Mouse (Mus musculus) forebrain, embryonic 15.5 days (tissue): ENCODE results near the gene Fam151a. TPM values are rescaled to one million over a fixed set of nuclear protein-coding genes. Genes with fewer than 3 reads are reported as not detected.

ENCODE experiments used
- ATAC-seq: fragments of 200-750 bp; cut with Nextera tagmentation; replicated peaks from 2 replicates; pipeline ENCODE4 v1.8.0; 2017; ENCODE audit warnings: mild to moderate bottlenecking, moderate TSS enrichment, moderate library complexity
- H3K27ac ChIP-seq: fragments of 300-500 bp; sonication (generic); replicated peaks from 2 replicates; pipeline ENCODE4 v1.5.1; 2015; ENCODE audit warnings: mild to moderate bottlenecking, inconsistent platforms
- H3K27me3 ChIP-seq: fragments of 300-500 bp; sonication (generic); 2 replicates; pipeline ENCODE4 v1.6.1; 2015; ENCODE audit warnings: inconsistent platforms
- H3K36me3 ChIP-seq: fragments of 300-500 bp; sonication (generic); 2 replicates; pipeline ENCODE4 v1.6.1; 2015; ENCODE audit warnings: mild to moderate bottlenecking, inconsistent platforms
- H3K4me1 ChIP-seq: fragments of 300-500 bp; sonication (generic); 2 replicates; pipeline ENCODE4 v1.6.1; 2015; ENCODE audit warnings: inconsistent platforms
- H3K4me2 ChIP-seq: fragments of 300-500 bp; sonication (generic); replicated peaks from 2 replicates; pipeline ENCODE4 v1.6.1; 2015; ENCODE audit warnings: mild to moderate bottlenecking, inconsistent platforms
- H3K4me3 ChIP-seq: fragments of 300-500 bp; sonication (generic); 2 replicates; pipeline ENCODE4 v1.5.1; 2015; ENCODE audit warnings: mild to moderate bottlenecking, inconsistent platforms
- H3K9ac ChIP-seq: fragments of 300-500 bp; sonication (generic); replicated peaks from 2 replicates; pipeline ENCODE4 v1.6.1; 2015; ENCODE audit warnings: mild to moderate bottlenecking, inconsistent platforms
- H3K9me3 ChIP-seq: fragments of 300-500 bp; sonication (generic); 2 replicates; pipeline ENCODE4 v1.6.1; 2016; ENCODE audit warnings: inconsistent platforms
- WGBS: fragments of 180-500 bp; shearing (Covaris S2); methylation state at CpG from one replicate; pipeline ENCODE4 v1.1.7; 2015; ENCODE audit warnings: mixed read lengths; 5-methylcytosine and 5-hydroxymethylcytosine counted together
- polyA plus RNA-seq: library from polyadenylated mRNA; unstranded; fragments of >200 nt; fragmentation: Nextera tagmentation; extraction: Ambion mirVana; gene quantifications from 2 replicates; pipeline ENCODE4 v1.2.1, GENCODE M21; 2015

The Fam151a gene
- polyA plus RNA-seq = not detected in 2 replicates

- ATAC-seq = no peak
- H3K27ac ChIP-seq = no peak within 1 kb of the TSS
- no peak within 1 kb of the TSS for H3K9ac ChIP-seq
- no peaks in the 10 kb centered on the region for H3K4me1 ChIP-seq
- H3K36me3 ChIP-seq = no peaks in the 10 kb centered on the region
- no peak within 1 kb of the TSS for H3K4me2 ChIP-seq
- H3K27me3 ChIP-seq = no peaks in the 10 kb centered on the region
- 60% methylated on average over 4 of the region's 4 CpGs for WGBS
- no peak within 1 kb of the TSS for H3K4me3 ChIP-seq
- no peaks in the 10 kb centered on the region for H3K9me3 ChIP-seq
Observed at GRCm38 (mm10) chr4:106733636-106734035, at the start of gene Fam151a. Gene Fam151a (plus strand): TSS chr4:106733889.

DNA sequence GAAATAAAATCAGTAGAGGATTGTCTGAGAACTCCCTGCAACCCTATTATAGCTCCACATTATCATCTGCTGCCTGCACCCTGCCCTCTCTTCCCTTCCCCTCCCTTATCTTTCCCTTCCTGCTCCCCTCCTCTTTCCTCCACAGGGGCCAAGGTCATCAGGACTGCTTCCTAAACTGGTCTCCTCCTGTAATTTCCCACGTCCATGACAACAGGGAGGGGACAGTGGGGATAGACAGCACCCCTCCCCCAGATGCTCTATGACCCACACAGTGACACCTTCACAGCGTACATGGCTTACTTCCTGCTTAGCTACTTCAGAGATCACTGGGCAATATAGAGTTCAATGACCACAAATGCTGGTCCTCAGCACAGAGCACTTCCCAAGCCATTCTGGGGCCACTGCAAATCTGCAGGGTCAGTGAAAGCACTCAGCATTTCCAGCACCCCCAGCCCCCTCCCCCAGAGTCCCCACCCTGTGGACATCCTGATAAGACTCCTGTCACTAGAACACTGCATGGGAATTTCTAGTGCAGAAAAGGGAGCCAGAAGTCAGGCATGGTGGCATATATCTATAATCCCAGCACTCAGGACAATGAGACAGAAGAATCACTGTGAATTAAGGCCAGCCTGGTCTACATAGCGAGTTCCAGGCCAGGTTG lies 44.9 kb upstream of the Fam151a start:
- WGBS = 66% methylated on average over 3 of the region's 3 CpGs
- no peak overlapping the region for H3K4me2 ChIP-seq
- H3K9me3 ChIP-seq = no peaks in the 10 kb centered on the region
- H3K4me3 ChIP-seq = no peak overlapping the region
- H3K4me1 ChIP-seq = no peaks in the 10 kb centered on the region
- H3K27me3 ChIP-seq = no peaks in the 10 kb centered on the region; the same call in 1 of the 2 replicates
- no peak overlapping the region for H3K27ac ChIP-seq
- no peaks in the 10 kb centered on the region for H3K36me3 ChIP-seq
- H3K9ac ChIP-seq = no peak overlapping the region
- no peak for ATAC-seq

DNA sequence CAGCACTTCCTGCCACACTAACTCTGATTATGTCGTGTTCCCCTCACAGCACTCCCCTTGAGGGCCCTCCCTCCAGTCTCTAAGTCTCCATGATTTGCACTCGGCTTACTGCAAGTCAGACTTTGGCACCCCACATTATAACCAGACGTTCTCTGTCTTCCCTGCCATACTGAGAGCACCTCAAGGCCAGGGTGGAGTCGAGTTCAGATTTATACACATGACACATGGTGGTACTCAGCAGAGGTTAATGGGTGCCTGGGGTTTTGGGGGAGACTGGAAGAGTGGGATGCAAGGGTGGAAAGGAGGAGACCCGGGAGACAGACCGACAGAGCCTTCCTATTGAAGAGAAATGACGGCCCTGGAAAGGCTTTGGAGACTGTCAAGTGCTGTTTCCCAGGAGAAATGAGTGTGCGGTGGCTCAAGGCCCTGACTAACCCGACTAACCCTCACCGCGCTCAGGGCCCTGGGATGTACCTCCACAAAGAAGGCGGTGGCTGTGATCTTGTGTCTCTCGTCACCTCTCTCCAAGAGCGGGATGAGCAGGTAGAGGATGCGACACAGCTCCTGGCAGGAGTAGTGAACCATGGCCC lies 39.8 kb upstream of the Fam151a start:
- Histone ChIP-seq H3K36me3 (no peaks in the 10 kb centered on the region), H3K9ac (no peak overlapping the region), H3K4me1 (no peaks in the 10 kb centered on the region), H3K27ac (no peak overlapping the region), H3K4me2 (no peak overlapping the region), H3K9me3 (no peaks in the 10 kb centered on the region), H3K4me3 (no peak overlapping the region), H3K27me3 (no peaks in the 10 kb centered on the region; the same call in 1 of the 2 replicates)
- 85% methylated on average over 15 of the region's 15 CpGs for WGBS
- ATAC-seq = no peak

GRCm38 (mm10) chr4:106699989-106700388 lies 33.7 kb upstream of the Fam151a start:
- Histone ChIP-seq H3K9me3 (no peaks in the 10 kb centered on the region), H3K4me2 (no peak overlapping the region), H3K36me3 (no peaks in the 10 kb centered on the region), H3K4me1 (peaks cover 28% of the 10 kb centered on the region), H3K9ac (no peak overlapping the region), H3K27ac (peak overlapping the region; percentile 76), H3K27me3 (no peaks in the 10 kb centered on the region), H3K4me3 (no peak overlapping the region)
- ATAC-seq = 0 out of 2 replicates have a peak, but pooled peaks have one; percentile 8
- WGBS = 19% methylated on average over 9 of the region's 9 CpGs

DNA sequence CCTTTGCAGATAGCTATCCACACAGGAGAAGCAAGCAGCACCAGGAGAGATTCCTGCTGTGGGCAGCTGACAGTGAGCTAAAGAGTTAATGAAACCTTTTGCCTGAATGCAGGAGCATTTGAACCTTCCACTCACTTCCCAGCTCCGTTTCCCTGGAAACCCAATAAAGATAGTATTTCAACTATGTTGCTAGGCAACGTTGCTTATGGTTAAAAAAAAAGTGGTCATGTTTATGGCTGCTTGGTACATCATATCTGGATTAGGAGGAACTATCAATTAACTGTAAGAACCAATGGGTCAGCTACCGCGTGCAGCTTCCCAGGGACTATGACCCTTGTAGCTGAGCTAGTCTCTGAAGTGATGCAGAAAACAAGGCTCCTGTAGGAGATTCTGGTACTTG lies 32.9 kb upstream of the Fam151a start:
- Histone ChIP-seq H3K4me2 (no peak overlapping the region), H3K27ac (peak overlapping the region; percentile 79), H3K4me1 (peaks cover 35% of the 10 kb centered on the region), H3K36me3 (no peaks in the 10 kb centered on the region), H3K9ac (no peak overlapping the region), H3K9me3 (no peaks in the 10 kb centered on the region), H3K4me3 (no peak overlapping the region), H3K27me3 (no peaks in the 10 kb centered on the region)
- ATAC-seq = no peak
- 41% methylated on average over 4 of the region's 4 CpGs for WGBS

DNA sequence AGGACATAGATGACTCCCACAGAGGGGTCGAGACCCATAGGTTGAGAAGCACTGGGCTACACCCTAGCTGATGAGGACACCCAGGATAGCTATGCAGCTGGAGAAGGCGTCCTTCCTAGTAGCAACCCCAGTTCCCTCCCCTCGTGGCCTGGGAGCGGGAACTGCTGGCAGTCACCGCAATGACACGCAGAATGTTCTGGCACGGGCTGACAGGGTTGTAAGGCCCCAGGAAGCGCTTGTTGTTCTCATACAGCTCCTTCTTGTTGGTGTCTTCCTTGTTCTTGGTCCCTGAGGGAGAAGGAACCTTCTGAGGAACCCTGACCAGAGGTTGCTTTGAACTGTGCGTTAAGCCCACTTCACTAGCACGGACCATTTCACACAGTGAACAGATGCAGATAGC lies 29.7 kb upstream of the Fam151a start:
- H3K27me3 ChIP-seq = no peaks in the 10 kb centered on the region
- no peak overlapping the region for H3K4me3 ChIP-seq
- ATAC-seq = no peak
- no peaks in the 10 kb centered on the region for H3K36me3 ChIP-seq
- H3K4me2 ChIP-seq = no peak overlapping the region
- H3K9me3 ChIP-seq = no peaks in the 10 kb centered on the region
- H3K27ac ChIP-seq = peak overlapping the region; percentile 81
- 82% methylated on average over 10 of the region's 10 CpGs for WGBS
- no peak overlapping the region for H3K9ac ChIP-seq
- H3K4me1 ChIP-seq = peaks cover 35% of the 10 kb centered on the region

- H3K4me1 ChIP-seq = peaks cover 35% of the 10 kb centered on the region
- no peak overlapping the region; the same call in 1 of the 2 replicates for H3K9ac ChIP-seq
- H3K4me3 ChIP-seq = no peak overlapping the region
- no peak overlapping the region for H3K4me2 ChIP-seq
- H3K27me3 ChIP-seq = no peaks in the 10 kb centered on the region
- no peaks in the 10 kb centered on the region for H3K9me3 ChIP-seq
- ATAC-seq = peak; percentile 62
- H3K36me3 ChIP-seq = no peaks in the 10 kb centered on the region
- H3K27ac ChIP-seq = peak overlapping the region; percentile 81
- 32% methylated on average over 11 of the region's 11 CpGs for WGBS
Observed at GRCm38 (mm10) chr4:106704416-106704815, 29.3 kb upstream of the Fam151a start.

GRCm38 (mm10) chr4:106705096-106705665 lies 28.5 kb upstream of the Fam151a start:
- H3K4me1 ChIP-seq = peaks cover 30% of the 10 kb centered on the region
- 0 out of 2 replicates have a peak overlapping the region, but pooled peaks have one; percentile 22 for H3K9ac ChIP-seq
- WGBS = 18% methylated on average over 8 of the region's 8 CpGs
- no peaks in the 10 kb centered on the region for H3K36me3 ChIP-seq
- no peak overlapping the region for H3K4me2 ChIP-seq
- H3K27ac ChIP-seq = peak overlapping the region; percentile 81
- no peaks in the 10 kb centered on the region for H3K27me3 ChIP-seq
- H3K4me3 ChIP-seq = no peak overlapping the region
- no peaks in the 10 kb centered on the region for H3K9me3 ChIP-seq
- ATAC-seq = no peak

DNA sequence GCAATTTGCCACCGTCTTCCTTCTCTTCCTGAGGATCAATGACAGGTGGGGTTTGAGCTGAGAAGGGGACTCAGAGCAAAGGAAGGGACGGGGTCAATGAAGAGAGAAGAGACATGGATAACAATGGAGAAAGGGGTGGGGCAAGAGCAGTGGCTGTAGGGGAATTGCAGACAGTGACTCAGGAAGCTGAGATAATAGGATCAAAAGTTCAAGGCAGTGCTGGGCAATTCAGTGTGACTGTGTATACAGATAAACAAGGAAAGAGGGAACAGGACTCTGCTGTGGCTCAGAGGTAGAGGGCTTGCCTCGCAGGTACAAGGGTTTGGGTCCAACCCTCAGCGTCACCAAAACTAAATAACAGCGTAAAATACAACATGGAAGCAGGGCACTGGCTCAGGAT lies 25.7 kb upstream of the Fam151a start:
- Histone ChIP-seq H3K4me1 (peaks cover 20% of the 10 kb centered on the region), H3K9me3 (no peaks in the 10 kb centered on the region), H3K9ac (no peak overlapping the region), H3K4me2 (0 out of 2 replicates have a peak overlapping the region, but pooled peaks have one; percentile 15), H3K27ac (no peak overlapping the region), H3K4me3 (no peak overlapping the region), H3K36me3 (no peaks in the 10 kb centered on the region), H3K27me3 (no peaks in the 10 kb centered on the region)
- ATAC-seq = peak; percentile 2; the same call in 1 of the 2 replicates
- 42% methylated on average over 5 of the region's 5 CpGs for WGBS

GRCm38 (mm10) chr4:106708408-106708807 lies 25.3 kb upstream of the Fam151a start:
- Histone ChIP-seq H3K27ac (no peak overlapping the region), H3K9ac (no peak overlapping the region), H3K36me3 (no peaks in the 10 kb centered on the region), H3K4me3 (no peak overlapping the region), H3K27me3 (no peaks in the 10 kb centered on the region), H3K9me3 (no peaks in the 10 kb centered on the region), H3K4me2 (0 out of 2 replicates have a peak overlapping the region, but pooled peaks have one; percentile 15), H3K4me1 (peaks cover 20% of the 10 kb centered on the region)
- WGBS = 2% methylated on average over 8 of the region's 8 CpGs
- ATAC-seq = 0 out of 2 replicates have a peak, but pooled peaks have one; percentile 34

GRCm38 (mm10) chr4:106713622-106714021 lies 20.1 kb upstream of the Fam151a start:
- H3K9me3 ChIP-seq = no peaks in the 10 kb centered on the region
- H3K4me2 ChIP-seq = no peak overlapping the region
- no peak overlapping the region for H3K4me3 ChIP-seq
- no peak for ATAC-seq
- no peak overlapping the region for H3K9ac ChIP-seq
- H3K27ac ChIP-seq = no peak overlapping the region
- H3K27me3 ChIP-seq = no peaks in the 10 kb centered on the region
- WGBS = 94% methylated on average over 6 of the region's 6 CpGs
- H3K4me1 ChIP-seq = no peaks in the 10 kb centered on the region
- H3K36me3 ChIP-seq = no peaks in the 10 kb centered on the region

- Histone ChIP-seq H3K4me1 (no peaks in the 10 kb centered on the region), H3K9me3 (no peaks in the 10 kb centered on the region), H3K4me2 (no peak overlapping the region), H3K4me3 (no peak overlapping the region), H3K27me3 (no peaks in the 10 kb centered on the region), H3K9ac (no peak overlapping the region), H3K36me3 (no peaks in the 10 kb centered on the region), H3K27ac (no peak overlapping the region)
- WGBS = 65% methylated on average over 4 of the region's 4 CpGs
- ATAC-seq = no peak
Observed at GRCm38 (mm10) chr4:106720631-106721030, 13.1 kb upstream of the Fam151a start.
